Mouse (Mus musculus) myocyte (in vitro differentiated cells): ENCODE results near the gene Sez6. TPM values are rescaled to one million over a fixed set of nuclear protein-coding genes. Genes with fewer than 3 reads are reported as not detected.
A peak's percentile ranks its signal among the peaks of the same experiment; 100 is the strongest.

Experiments
- H3K27me3 ChIP-seq: one replicate; pipeline ENCODE4 v1.6.1; 2011; ENCODE audit not compliant: control insufficient read depth, insufficient read depth, insufficient read length
- H3K36me3 ChIP-seq: one replicate; pipeline ENCODE4 v1.6.1; 2011; ENCODE audit not compliant: control insufficient read depth, insufficient read depth
- H3K4me2 ChIP-seq: one replicate; pipeline ENCODE4 v1.6.1; 2011; ENCODE audit warnings: low read depth, control low read depth
- H3K4me3 ChIP-seq: one replicate; pipeline ENCODE4 v1.5.1; 2011; ENCODE audit warnings: mild to moderate bottlenecking, control low read depth, moderate library complexity
- H3K79me2 ChIP-seq: one replicate; pipeline ENCODE4 v1.6.1; 2011; ENCODE audit not compliant: control insufficient read depth, insufficient read depth
- H3ac ChIP-seq: one replicate; pipeline ENCODE4 v1.6.1; 2011; ENCODE audit not compliant: control insufficient read depth, insufficient read length
- CEBPB ChIP-seq: IDR thresholded peaks from 2 replicates; pipeline ENCODE4 v1.6.1; 2011; ENCODE audit warnings: mild to moderate bottlenecking, moderate library complexity; ENCODE audit not compliant: poor library complexity, insufficient read depth, severe bottlenecking
- E2F4 ChIP-seq: IDR thresholded peaks from one replicate; pipeline ENCODE4 v1.6.1; 2011; ENCODE audit warnings: mild to moderate bottlenecking, control low read depth, moderate library complexity; ENCODE audit not compliant: insufficient read depth
- MAX ChIP-seq: IDR thresholded peaks from one replicate; pipeline ENCODE4 v1.6.1; 2011; ENCODE audit warnings: low read depth, mild to moderate bottlenecking, control low read depth
- MYOD1 ChIP-seq, 3 experiments: IDR thresholded peaks; one replicate each; pipeline ENCODE4 v1.6.1; 2011; ENCODE audit warnings: control low read depth in 2 of 3, low read depth in 2 of 3, mild to moderate bottlenecking in 2 of 3, moderate library complexity in 1 of 3; ENCODE audit not compliant: insufficient read length in 2 of 3, control insufficient read depth in 1 of 3
- MYOG ChIP-seq, 3 experiments: IDR thresholded peaks; one replicate each; pipeline ENCODE4 v1.6.1; 2011; ENCODE audit warnings: control low read depth in 2 of 3, low read depth in 2 of 3, mild to moderate bottlenecking in 2 of 3; ENCODE audit not compliant: insufficient read length in 2 of 3, control insufficient read depth in 1 of 3, insufficient read depth in 1 of 3
- POLR2A ChIP-seq: IDR thresholded peaks from one replicate; pipeline ENCODE4 v1.6.1; 2011; ENCODE audit warnings: low read depth, mild to moderate bottlenecking, control low read depth, moderate library complexity; ENCODE audit not compliant: insufficient read length
- POLR2AphosphoS2 ChIP-seq: IDR thresholded peaks from one replicate; pipeline ENCODE4 v1.6.1; 2011; ENCODE audit warnings: low read depth, control low read depth; ENCODE audit not compliant: insufficient read length
- REST ChIP-seq: IDR thresholded peaks from one replicate; pipeline ENCODE4 v1.6.1; 2011; ENCODE audit warnings: mild to moderate bottlenecking, control low read depth, moderate library complexity; ENCODE audit not compliant: insufficient read depth, insufficient read length
- SRF ChIP-seq: IDR thresholded peaks from one replicate; pipeline ENCODE4 v1.6.1; 2011; ENCODE audit warnings: low read depth; ENCODE audit not compliant: control insufficient read depth, insufficient read length
- TCF12 ChIP-seq: IDR thresholded peaks from one replicate; pipeline ENCODE4 v1.6.1; 2011; ENCODE audit warnings: mild to moderate bottlenecking, control low read depth; ENCODE audit not compliant: poor library complexity, insufficient read depth, severe bottlenecking
- TCF3 ChIP-seq: IDR thresholded peaks from one replicate; pipeline ENCODE4 v1.6.1; 2011; ENCODE audit warnings: low read depth, control low read depth; ENCODE audit not compliant: insufficient read length
- USF1 ChIP-seq: IDR thresholded peaks from one replicate; pipeline ENCODE4 v1.6.1; 2011; ENCODE audit warnings: low read depth, mild to moderate bottlenecking, control low read depth, moderate library complexity
- polyA plus RNA-seq: library from polyadenylated mRNA; unstranded; fragments of >200 nt; fragmentation: generic; extraction: Trizol; gene quantifications from one replicate; pipeline ENCODE4 v1.2.1, GENCODE M21; 2012; ENCODE audit warnings: missing spikeins

Sez6 gene
- polyA plus RNA-seq, 1 experiment = not detected

DNA sequence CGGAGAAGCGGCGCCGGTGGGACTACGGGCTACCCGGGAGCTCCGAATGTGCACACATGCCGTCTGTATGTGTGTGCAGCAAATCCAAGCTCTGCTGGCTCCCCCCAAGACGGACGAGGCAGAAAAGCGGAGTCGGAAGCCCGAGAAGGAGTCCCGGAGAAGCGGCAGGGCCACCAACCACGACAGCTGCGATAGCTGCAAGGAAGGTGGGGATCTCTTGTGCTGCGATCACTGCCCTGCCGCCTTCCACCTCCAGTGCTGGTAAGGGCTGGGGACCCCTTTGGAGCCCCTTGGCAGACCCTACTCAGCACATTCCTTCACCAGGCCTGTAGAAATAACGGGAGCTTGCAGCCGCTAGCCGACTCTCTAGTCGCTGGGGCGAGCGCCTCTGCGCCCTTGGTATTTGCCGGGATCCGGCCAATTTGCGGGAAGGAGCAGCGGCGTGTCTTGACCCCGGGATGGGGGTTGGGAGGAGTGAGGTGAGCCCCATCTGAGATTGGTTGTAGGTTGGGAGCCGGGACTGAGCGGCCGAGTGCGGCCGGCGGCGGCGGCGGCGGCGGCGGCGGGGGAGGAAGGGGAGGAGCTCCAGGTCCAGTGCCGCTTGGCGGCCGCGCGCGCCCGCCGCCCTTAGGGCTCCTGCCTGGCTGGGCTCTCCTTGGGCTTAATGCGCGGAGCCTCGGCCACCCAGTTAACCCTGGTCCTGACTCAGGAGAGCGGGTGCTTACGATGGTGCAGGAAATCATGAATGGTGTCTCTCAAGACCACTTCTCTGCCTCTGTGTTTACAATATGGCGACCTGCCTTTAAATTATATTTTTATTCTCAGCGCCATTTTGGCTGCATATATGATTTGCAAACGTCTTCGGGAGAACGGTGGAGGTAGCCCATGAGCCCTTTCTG, 53.6 kb downstream of the Sez6 start:
- TF ChIP-seq MAX = no peak
- peak; percentile 58 for TF ChIP-seq POLR2AphosphoS2
- no peak for TF ChIP-seq USF1
- no peak for TF ChIP-seq REST
- TF ChIP-seq POLR2A = peak; percentile 50
- TF ChIP-seq MYOD1 (IDR thresholded peaks at IDR 0.05; ENCODE audit: control insufficient read depth in 1 of 3, insufficient read length in 2 of 3, low read depth in 2 of 3) = peak in 1 of 3 experiments; percentile 31
- TF ChIP-seq MYOG (IDR thresholded peaks at IDR 0.05; ENCODE audit: control insufficient read depth in 1 of 3, insufficient read depth in 1 of 3, insufficient read length in 2 of 3, low read depth in 2 of 3) = peak in 2 of 3 experiments; percentile 31 to 60
- Histone ChIP-seq H3K79me2 (peaks cover 62% of the 10 kb centered on the region), H3ac (peak overlapping the region; percentile 63), H3K4me2 (peak overlapping the region; percentile 79), H3K4me3 (peak overlapping the region; percentile 99), H3K36me3 (peaks cover 17% of the 10 kb centered on the region), H3K27me3 (peaks cover under 1% of the 10 kb centered on the region)

DNA sequence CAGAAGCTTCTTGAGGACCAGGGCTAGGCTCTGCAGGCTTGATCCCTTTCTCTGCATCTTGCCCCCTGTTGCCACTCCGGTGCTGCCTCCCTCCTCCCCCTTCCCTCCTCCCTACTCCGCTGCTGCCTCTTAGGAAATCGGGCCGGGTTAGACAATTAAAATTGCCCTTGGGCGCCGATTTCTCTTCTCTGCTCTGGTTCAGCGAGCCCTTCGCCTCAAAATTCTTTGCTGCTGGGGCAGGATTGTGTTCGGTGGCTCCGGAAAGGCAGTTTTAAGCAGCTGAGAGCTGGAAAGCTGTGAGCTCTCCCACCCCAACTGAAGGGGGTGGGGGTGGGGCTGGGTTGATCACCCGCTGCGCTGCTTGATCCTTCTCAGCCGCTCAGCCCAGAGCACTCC, 54.2 kb downstream of the Sez6 start:
- Histone ChIP-seq H3K36me3 (peaks cover 23% of the 10 kb centered on the region), H3K79me2 (peaks cover 69% of the 10 kb centered on the region), H3ac (peak overlapping the region; percentile 63), H3K4me2 (peak overlapping the region; percentile 79), H3K4me3 (peak overlapping the region; percentile 99), H3K27me3 (no peaks in the 10 kb centered on the region)
- TF ChIP-seq MAX = no peak

DNA sequence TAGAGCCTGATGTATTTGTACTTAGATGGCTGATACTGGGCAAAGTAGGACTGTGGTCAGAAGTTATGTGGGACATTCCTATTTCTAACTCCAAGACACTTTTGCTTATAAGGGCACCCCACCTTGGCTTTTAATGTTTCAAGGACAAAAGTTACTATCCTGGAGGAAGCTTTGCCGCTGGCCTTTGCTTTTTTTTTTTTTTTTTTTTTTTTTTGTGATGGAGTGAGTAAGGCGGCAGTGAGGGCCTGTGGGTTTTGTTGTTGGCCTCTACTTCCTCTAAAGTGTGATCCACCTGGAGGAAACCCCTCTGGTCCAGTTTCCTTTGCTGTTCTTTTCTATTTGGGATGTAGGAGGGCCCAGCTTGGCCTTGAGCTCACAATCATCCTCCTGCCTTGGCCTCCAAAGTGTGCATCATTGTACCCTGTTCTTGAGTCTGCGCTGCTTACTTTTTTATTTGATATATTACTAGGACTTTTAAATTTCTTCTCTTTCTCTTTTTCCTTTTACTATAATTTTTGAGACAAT, 55.0 kb downstream of the Sez6 start:
- no peak overlapping the region for H3ac ChIP-seq
- peaks cover 76% of the 10 kb centered on the region for H3K79me2 ChIP-seq
- H3K4me2 ChIP-seq = peak overlapping the region; percentile 79
- H3K4me3 ChIP-seq = peak overlapping the region; percentile 99
- H3K27me3 ChIP-seq = no peaks in the 10 kb centered on the region
- TF ChIP-seq REST = no peak
- no peak for TF ChIP-seq USF1
- no peak for TF ChIP-seq MYOG (IDR thresholded peaks at IDR 0.05; ENCODE audit: control insufficient read depth in 1 of 3, insufficient read depth in 1 of 3, insufficient read length in 2 of 3, low read depth in 2 of 3)
- TF ChIP-seq TCF12 = no peak
- peaks cover 24% of the 10 kb centered on the region for H3K36me3 ChIP-seq

DNA sequence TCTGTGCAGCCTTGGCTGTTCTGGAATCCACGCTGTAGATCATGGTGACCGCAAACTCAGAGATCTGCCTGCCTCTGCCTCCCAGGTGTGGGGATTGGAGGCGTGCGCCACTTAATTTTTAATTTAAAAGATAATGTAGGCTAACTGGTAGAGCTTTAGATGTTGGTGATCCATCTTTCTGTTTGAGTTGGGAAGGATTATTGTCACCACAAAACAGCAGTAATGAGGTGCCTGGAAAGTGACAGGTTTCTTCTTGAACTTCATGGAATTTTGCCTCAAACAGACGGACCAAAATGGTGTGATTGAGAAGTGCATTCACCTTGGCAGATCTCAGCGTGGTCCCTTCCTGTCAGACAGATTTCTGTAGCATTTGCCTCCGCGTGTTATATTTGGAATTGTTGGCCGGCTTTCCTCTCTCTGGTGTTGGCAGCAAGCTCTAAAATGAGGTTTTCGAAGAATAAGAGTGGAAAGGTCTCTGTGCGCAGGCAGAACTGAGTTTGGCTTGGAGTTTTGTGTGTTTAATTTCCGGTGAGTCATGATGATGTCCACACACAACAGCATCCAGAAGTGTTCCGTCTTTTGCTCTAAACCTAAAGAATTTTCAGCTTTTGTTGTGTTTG, 58.6 kb downstream of the Sez6 start:
- Histone ChIP-seq H3K27me3 (no peaks in the 10 kb centered on the region), H3K79me2 (peaks cover 98% of the 10 kb centered on the region), H3K4me3 (no peak overlapping the region), H3ac (no peak overlapping the region), H3K36me3 (peaks cover 35% of the 10 kb centered on the region), H3K4me2 (no peak overlapping the region)
- TF ChIP-seq TCF12 = no peak
- TF ChIP-seq SRF = no peak
- no peak for TF ChIP-seq USF1
- no peak for TF ChIP-seq E2F4
- TF ChIP-seq POLR2A = no peak
- no peak for TF ChIP-seq REST
- no peak for TF ChIP-seq CEBPB
- TF ChIP-seq TCF3 = no peak
- TF ChIP-seq MYOG (IDR thresholded peaks at IDR 0.05; ENCODE audit: control insufficient read depth in 1 of 3, insufficient read depth in 1 of 3, insufficient read length in 2 of 3, low read depth in 2 of 3) = no peak
- no peak for TF ChIP-seq POLR2AphosphoS2

DNA sequence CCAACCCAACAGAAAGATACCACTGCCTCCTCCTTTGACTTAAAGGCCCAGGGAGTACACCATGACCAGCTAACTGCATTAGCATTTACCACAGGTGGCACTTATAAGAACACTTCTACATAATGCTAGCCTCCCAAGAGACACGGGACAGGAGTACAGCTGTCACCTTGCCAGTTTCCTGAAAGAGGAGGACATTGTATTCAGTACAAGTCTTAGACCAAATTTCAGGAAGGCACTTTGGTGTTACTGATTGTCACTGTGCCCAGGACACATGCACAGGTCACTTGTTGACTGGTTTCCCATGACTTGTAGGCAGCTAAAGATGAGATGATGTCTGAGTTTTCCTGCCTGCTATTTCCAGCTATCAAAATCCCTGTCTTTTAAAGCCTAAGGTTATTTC, 65.0 kb downstream of the Sez6 start:
- peaks cover 22% of the 10 kb centered on the region for H3K36me3 ChIP-seq

More for the DNA sequence above, 65.0 kb downstream of the Sez6 start:
- Histone ChIP-seq H3K4me2 (no peak overlapping the region), H3K79me2 (peaks cover 92% of the 10 kb centered on the region), H3K27me3 (no peaks in the 10 kb centered on the region), H3ac (no peak overlapping the region), H3K4me3 (no peak overlapping the region)
- TF ChIP-seq SRF = no peak
- no peak for TF ChIP-seq TCF12
- TF ChIP-seq E2F4 = no peak
